Mouse (Mus musculus) left cerebral cortex, postnatal 10 days (tissue): Measurements from ENCODE around the gene Fezf1. TPM values are rescaled to one million over a fixed set of nuclear protein-coding genes. Genes with fewer than 3 reads are reported as not detected.

Experiments
- DNase-seq, 2 experiments: peaks; one replicate each; pipeline ENCODE4 v3.0.0; 2021 to 2022; ENCODE audit warnings: low spot score in 2 of 2, mixed read lengths in 1 of 2; ENCODE audit errors: extremely low spot score in 1 of 2
- intact Hi-C: fragments of 180-260 bp; cut with DNase I; formaldehyde crosslinking; loops from one replicate; pipeline ENCODE4 v1.15.1; 2025
- total RNA-seq, 2 experiments: library from RNA; stranded (reverse); gene quantifications; 2 replicates each; pipeline ENCODE4 v1.2.3; 2021

Fezf1 gene
- total RNA-seq, 2 experiments from 2014 or later: 0.18 to 0.49 TPM

- intact Hi-C loops: no loop called here
- no peak for DNase-seq
Measured at GRCm38 (mm10) chr6:23249616-23250287, 1.6 kb upstream of the Fezf1 start.

DNA sequence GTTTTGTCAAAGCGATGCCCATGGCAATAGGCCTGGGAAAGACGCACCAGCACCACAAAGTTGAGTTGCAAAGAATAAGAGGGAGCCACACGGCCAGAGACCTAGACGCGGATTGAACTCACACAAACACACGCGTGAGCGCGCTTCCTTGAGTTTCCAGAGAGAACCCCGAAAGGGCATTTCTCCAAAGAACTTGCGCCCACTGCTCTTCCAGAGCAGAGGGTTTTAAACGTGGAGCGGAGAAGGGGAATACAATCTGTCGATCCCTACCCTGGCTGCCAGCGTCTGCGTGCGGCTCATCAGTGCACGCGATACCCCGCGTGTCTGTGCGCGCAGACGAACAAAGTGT is 865 bp upstream of the Fezf1 start:
- intact Hi-C loops: no loop called here
- no peak for DNase-seq

- intact Hi-C loops: no loop called here
- no peak for DNase-seq
Measured at GRCm38 (mm10) chr6:23247512-23248312, 450 bp downstream of the Fezf1 start.

GRCm38 (mm10) chr6:23246790-23247511 is 1.2 kb downstream of the Fezf1 start:
- DNase-seq: no peak
- intact Hi-C loops: no loop called here

- intact Hi-C loops: no loop called here
- no peak for DNase-seq
Measured at GRCm38 (mm10) chr6:23246061-23246789, 1.9 kb downstream of the Fezf1 start.

- DNase-seq: no peak
- intact Hi-C loops: no loop called here
Measured at GRCm38 (mm10) chr6:23245545-23246011, 2.6 kb downstream of the Fezf1 start.

- intact Hi-C loops: no loop called here
- no peak for DNase-seq
Measured at GRCm38 (mm10) chr6:23245121-23245520, 3.0 kb downstream of the Fezf1 start.

GRCm38 (mm10) chr6:23243821-23244760 is 4.1 kb downstream of the Fezf1 start:
- DNase-seq: no peak
- intact Hi-C loops: no loop called here

DNA sequence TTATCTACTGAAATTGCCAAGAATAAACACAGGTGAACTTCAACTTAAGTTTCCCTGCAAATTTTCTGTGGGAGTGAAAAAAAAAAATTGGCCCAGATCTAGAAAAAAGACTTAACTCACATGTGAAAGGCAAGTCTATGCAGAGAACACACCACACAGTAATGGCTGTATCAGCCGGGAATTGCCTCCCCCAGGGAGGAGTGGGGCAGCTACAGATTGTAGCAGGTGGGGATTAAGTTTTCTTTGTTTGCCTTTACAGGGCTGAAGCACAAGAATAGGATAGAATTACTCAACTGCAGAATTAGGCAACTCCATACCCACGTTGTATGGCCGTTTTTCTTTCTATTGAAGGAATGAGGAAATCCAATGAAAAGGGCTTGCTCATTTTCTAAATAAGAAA is 36.7 kb downstream of the Fezf1 start:
- no peak for DNase-seq
- intact Hi-C loops: no loop called here

DNA sequence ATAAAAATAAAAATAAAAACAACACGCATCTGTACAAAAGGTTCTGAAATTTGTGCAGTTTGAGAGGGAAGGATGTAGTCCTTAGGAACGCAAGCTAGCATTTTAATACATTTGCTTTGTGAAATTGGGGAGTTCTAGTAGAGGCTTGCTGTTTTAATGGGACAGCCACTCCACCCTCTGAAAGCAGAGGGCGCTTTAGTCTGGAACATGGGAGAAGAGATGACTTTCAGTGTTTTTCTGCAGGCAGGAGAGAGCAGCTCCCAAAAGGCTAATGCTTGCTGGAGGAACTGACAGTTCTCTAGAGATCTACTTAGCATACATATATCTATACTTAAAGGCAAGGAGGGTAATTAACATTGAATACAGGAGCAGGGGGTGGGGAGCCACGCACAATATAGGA is 40.4 kb downstream of the Fezf1 start:
- intact Hi-C loops: no loop called here
- DNase-seq: no peak

DNA sequence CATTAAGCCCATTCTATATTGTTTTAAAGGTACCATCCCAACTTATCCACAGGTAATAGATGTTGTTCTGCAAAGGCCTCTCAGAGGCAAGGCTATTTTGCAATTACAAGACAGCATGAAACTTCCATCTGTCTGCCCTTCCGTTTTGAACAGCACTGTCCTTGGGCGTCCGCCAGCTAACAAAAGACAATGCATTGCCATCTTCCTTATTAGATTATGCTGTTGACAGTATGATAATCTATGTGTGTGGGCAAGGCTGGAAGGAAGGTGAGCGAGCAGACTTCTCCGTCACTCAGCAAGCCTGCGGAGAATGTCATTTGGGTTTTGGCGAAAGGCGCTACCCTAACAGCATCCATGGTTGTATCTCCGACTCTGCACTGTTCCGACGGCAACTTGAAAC is 45.5 kb downstream of the Fezf1 start:
- intact Hi-C loops: no loop called here
- DNase-seq: no peak

Other genes with a start within 250 kb of the Fezf1 start
- 1 to 10 TPM in 1 of 2 experiments, under 1 TPM in 1; 0.85 to 2.4 TPM for gene Aass, start 115.4 kb downstream of the Fezf1 start, total RNA-seq